Mouse (Mus musculus): ENCODE results near the gene Ap3b1.
A peak's percentile ranks its signal among the peaks of the same experiment; 100 is the strongest.
"Not testable (repeated sequence)": the region's sequence is repeated elsewhere in the genome, so short reads cannot be mapped to it uniquely, and the experiment has no call there.

The Ap3b1 gene

GRCm38 (mm10) chr13:94358401-94359265 is at the start of gene Ap3b1:
TSS of gene Ap3b1 (plus strand) at chr13:94358960.
- peak; percentile 93 for DNase-seq (ENCODE audit: low spot score)

GRCm38 (mm10) chr13:94312812-94313211 is 45.9 kb upstream of the Ap3b1 start:
- DNase-seq (ENCODE audit: low spot score): not testable (repeated sequence)

GRCm38 (mm10) chr13:94316975-94317511 is 41.7 kb upstream of the Ap3b1 start:
- DNase-seq (ENCODE audit: low spot score): no peak

- no peak for DNase-seq (ENCODE audit: low spot score)
Measured at GRCm38 (mm10) chr13:94321094-94321792, 37.5 kb upstream of the Ap3b1 start.

GRCm38 (mm10) chr13:94322475-94322874 is 36.3 kb upstream of the Ap3b1 start:
- DNase-seq (ENCODE audit: low spot score): no peak

- no peak for DNase-seq (ENCODE audit: low spot score)
Measured at GRCm38 (mm10) chr13:94328063-94328462, 30.7 kb upstream of the Ap3b1 start.

GRCm38 (mm10) chr13:94329005-94329404 is 29.8 kb upstream of the Ap3b1 start:
- not testable (repeated sequence) for DNase-seq (ENCODE audit: low spot score)

- no peak for DNase-seq (ENCODE audit: low spot score)
Measured at GRCm38 (mm10) chr13:94330392-94330979, 28.3 kb upstream of the Ap3b1 start.

- DNase-seq (ENCODE audit: low spot score): no peak
Measured at GRCm38 (mm10) chr13:94338357-94338756, 20.4 kb upstream of the Ap3b1 start.

- no peak for DNase-seq (ENCODE audit: low spot score)
Measured at GRCm38 (mm10) chr13:94343192-94343591, 15.6 kb upstream of the Ap3b1 start.

GRCm38 (mm10) chr13:94344600-94344999 is 14.2 kb upstream of the Ap3b1 start:
- not testable (repeated sequence) for DNase-seq (ENCODE audit: low spot score)

GRCm38 (mm10) chr13:94354584-94354983 is 4.2 kb upstream of the Ap3b1 start:
- DNase-seq (ENCODE audit: low spot score): no peak

GRCm38 (mm10) chr13:94358101-94358400 is 709 bp upstream of the Ap3b1 start:
- DNase-seq (ENCODE audit: low spot score): no peak

- no peak for DNase-seq (ENCODE audit: low spot score)
Measured at GRCm38 (mm10) chr13:94359282-94359920, 641 bp downstream of the Ap3b1 start.

GRCm38 (mm10) chr13:94361013-94361580 is 2.3 kb downstream of the Ap3b1 start:
- not testable (repeated sequence) for DNase-seq (ENCODE audit: low spot score)

GRCm38 (mm10) chr13:94364336-94364735 is 5.6 kb downstream of the Ap3b1 start:
- DNase-seq (ENCODE audit: low spot score): no peak

- no peak for DNase-seq (ENCODE audit: low spot score)
Measured at GRCm38 (mm10) chr13:94365108-94365907, 6.5 kb downstream of the Ap3b1 start.

- DNase-seq (ENCODE audit: low spot score): no peak
Measured at GRCm38 (mm10) chr13:94367869-94368268, 9.1 kb downstream of the Ap3b1 start.

GRCm38 (mm10) chr13:94370521-94370920 is 11.8 kb downstream of the Ap3b1 start:
- DNase-seq (ENCODE audit: low spot score): no peak

GRCm38 (mm10) chr13:94372066-94372465 is 13.3 kb downstream of the Ap3b1 start:
- DNase-seq (ENCODE audit: low spot score): no peak

GRCm38 (mm10) chr13:94374131-94374530 is 15.4 kb downstream of the Ap3b1 start:
- DNase-seq (ENCODE audit: low spot score): no peak

Data from ovary, postnatal 36 days (tissue).